Mouse (Mus musculus) left cerebral cortex, postnatal 36 days (tissue): Measurements from ENCODE around the gene Ell2. TPM values are rescaled to one million over a fixed set of nuclear protein-coding genes. Genes with fewer than 3 reads are reported as not detected.
A peak's percentile ranks its signal among the peaks of the same experiment; 100 is the strongest.

Source experiments
- DNase-seq, 2 experiments: peaks; one replicate each; pipeline ENCODE4 v3.0.0; 2021 to 2022; ENCODE audit warnings: low spot score in 2 of 2, mixed read lengths in 1 of 2
- intact Hi-C: fragments of 180-260 bp; cut with DNase I; formaldehyde crosslinking; loops from one replicate; pipeline ENCODE4 v1.15.1; 2025
- total RNA-seq, 2 experiments: library from RNA; stranded (reverse); gene quantifications; 2 replicates each; pipeline ENCODE4 v1.2.3; 2021

The Ell2 gene
- total RNA-seq, 2 experiments from 2014 or later, result 42.6 to 52.3 TPM

- DNase-seq, result no peak
- intact Hi-C loops, result no loop called here
These were observed 54.4 kb downstream of the Ell2 start for GRCm38 (mm10) chr13:75760859-75761548.

GRCm38 (mm10) chr13:75762759-75763158, 56.2 kb downstream of the Ell2 start:
- no peak for DNase-seq
- intact Hi-C loops, result no loop called here

DNA sequence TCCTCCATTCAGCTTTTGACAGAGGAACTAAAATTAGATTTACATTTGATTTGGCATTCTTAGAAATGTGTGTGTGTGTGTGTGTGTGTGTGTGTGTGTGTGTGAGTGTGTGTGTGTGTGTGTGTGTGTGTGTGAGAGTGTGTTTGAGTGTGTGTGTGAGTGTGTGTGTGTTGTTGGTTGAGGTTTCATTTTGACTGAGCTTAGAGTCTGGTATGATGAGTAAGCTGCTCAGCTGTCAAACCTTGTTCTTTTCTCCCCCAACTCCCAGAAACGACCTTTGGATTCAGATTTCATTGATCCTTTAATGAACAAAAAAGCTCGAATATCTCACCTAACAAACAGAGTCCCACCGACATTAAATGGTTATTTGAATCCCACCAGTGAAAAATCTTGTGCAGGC, 56.7 kb downstream of the Ell2 start:
- intact Hi-C loops, result no loop called here
- DNase-seq, result no peak

DNA sequence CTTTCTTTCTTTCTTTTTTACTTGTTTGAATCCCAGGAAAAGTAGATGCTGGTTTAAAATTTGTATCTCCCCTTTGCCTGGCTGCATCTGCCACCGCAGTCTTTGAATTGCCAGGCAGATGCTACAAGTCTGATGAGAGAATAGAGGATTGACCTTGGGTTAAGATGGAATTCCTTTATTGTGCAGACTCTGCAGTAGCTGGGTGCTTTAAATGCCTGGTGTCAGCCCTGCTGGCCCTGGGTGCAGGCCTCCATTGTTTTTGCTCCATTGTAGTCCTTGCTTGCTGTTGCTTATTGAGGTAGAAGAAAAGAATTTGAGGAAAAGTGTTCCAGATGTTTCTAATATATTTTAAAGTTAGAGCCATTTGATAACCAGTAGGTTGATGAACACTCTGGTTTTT, 59.2 kb downstream of the Ell2 start:
- DNase-seq, result no peak
- intact Hi-C loops, result no loop called here

DNA sequence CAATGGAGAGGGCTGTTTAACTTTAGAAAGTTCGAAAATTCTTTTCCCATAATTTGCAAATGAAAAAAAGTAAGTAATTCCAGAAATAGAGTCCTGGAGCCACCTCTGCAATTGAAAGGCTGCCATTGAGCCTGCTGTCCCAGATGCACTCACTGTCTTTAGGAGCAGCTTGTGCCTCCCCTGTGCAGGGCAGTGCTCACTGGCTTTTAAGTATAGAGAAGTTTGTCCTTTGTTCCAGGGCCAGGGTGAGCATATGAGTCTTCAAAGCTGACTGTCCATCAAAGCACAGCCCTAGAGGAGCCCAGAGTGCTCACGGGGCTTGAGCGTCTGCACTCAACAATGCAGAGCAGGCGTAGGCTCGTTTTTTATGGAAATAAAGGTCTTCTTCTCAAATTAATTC, 59.7 kb downstream of the Ell2 start:
- intact Hi-C loops, result no loop called here
- peak; percentile 24 to 36 for DNase-seq

DNA sequence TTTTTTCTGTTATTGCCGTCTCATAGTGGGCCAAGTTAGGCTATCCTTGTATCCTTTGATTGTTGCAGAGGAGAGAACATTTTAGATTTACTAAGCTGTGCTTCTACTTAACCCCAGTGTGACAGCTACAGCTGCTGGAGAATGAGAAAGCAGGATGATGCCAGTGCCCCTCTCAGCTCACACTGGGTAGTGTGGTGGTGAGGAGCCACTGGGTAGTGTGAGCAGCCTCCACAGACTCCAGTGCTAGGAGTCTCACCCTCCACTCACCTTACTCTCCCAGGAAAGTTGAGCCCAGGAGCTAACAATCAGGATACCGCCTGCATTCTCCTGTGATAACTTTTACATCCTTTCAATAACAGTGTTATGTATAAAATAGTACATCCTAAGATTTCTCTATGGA, 60.4 kb downstream of the Ell2 start:
- intact Hi-C loops, result no loop called here
- no peak for DNase-seq

DNA sequence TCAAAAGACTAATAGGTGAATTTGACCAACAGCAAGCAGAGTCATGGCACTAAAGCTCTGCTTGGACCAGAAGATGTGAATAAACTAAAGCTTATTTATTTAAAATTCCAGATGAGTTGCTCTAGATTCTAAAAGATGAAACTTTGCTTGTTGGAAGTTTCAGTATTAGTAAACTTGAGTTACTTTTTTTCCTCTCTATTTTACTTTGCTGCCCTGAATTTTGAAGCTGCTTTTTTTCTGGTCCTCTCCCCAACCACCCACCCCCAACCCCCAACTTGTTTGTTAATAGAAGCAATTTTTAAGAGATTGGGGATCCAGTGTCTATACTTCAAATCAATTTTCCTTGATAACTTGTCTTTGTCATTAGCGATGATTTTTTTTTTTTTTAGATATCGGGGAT, 64.2 kb downstream of the Ell2 start:
- no peak for DNase-seq
- intact Hi-C loops, result no loop called here

GRCm38 (mm10) chr13:75771404-75771803, 64.8 kb downstream of the Ell2 start:
- intact Hi-C loops, result no loop called here
- no peak for DNase-seq

- intact Hi-C loops, result no loop called here
- DNase-seq, result no peak
These were observed 65.6 kb downstream of the Ell2 start for GRCm38 (mm10) chr13:75771984-75772730.

DNA sequence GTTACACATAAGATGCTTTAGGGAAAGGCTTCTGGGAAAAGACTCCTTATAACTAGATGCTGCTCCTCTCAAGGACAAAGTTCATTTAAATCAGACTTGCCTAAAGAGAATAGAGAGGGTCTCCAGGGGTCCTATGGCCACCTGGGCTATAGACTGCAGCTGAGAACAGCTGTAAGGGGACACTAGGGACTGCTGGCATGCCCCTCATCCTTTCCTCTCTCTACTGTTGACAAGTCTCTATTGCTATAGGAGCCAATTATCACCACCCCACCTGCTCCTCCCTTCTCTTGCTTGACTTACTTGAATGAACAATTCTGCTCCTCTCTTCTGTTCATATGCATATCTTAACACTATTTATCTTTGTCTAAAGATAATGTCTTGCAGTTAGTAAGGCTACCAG, 69.4 kb downstream of the Ell2 start:
- DNase-seq, result no peak
- intact Hi-C loops, result no loop called here

DNA sequence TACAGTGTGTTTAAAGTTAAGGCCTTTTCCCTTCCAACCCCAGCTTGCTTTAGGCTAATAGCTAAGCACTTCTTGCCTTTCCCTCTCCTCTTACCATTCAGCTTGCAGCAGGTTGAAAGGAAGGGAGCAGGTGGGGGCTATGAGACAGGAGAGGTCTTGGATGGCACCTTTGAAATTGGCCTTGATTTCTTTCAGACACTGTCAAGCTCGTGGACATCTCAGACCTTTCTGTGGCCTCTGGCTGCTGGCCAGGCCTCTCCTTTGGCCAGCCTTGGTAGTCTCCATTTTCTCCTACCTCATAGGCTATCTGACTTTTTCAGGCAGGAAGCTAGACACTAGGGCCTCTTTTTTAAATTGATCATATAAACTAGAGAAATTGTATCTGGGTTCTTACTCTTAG, 70.1 kb downstream of the Ell2 start:
- intact Hi-C loops, result no loop called here
- no peak for DNase-seq

DNA sequence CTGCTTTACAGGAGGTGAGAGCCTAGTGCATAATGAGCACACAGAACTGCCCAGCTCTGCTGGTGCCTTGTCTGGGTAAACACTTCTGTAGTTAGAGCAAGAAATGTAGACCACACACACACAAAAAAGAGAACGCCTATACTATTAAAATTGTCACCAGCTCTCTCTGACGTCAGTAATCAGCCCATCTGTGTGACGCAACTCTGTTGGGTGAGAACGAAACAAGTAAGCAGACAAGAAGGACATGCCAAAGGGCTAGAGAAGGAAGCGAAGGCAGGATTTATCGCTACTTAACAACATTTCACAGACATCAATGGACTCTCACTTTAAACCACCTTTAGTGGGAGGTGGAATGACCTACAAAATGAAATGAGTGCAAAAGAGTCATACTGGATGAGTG, 71.6 kb downstream of the Ell2 start:
- intact Hi-C loops, result no loop called here
- DNase-seq, result no peak

- intact Hi-C loops, result no loop called here
- DNase-seq, result no peak
These were observed 72.6 kb downstream of the Ell2 start for GRCm38 (mm10) chr13:75779169-75779568.

DNA sequence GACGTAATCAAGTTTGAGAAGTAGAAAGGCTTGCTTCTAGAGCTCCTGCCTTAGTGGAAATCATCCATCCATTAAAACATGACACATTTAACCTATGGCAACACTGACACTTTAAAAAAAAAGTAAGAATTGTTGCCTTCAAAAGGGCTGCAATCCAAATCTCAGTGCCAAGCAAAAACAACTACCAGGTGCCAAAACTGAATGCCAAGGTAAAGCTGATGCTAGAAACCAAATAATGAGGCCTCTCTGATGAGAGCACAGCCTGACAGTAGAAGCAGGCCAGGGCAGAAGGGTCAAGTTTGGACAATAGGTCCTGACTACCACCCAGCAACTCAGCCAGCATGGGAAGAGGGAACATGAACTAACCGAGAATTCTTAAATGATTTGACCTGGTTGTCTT, 73.5 kb downstream of the Ell2 start:
- intact Hi-C loops, result no loop called here

DNA sequence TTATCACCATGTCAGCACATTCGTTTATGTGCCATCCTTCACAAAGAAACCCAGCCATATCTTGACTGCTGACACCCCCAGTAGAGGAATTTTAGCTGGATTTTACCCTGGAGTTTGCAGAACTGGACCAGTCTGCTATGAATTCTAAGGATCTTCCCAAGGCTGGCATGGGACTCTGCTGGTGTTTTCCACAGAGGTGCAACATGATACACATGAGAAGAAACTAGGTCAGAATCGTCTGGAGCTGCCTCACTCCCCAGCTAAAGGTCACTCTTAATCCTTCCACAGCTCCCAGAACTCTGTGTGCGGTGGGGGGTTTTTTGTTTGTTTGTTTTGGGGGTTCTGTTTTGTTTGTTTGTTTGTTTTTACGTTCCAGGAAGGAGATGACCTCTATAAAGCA, 79.2 kb downstream of the Ell2 start:
- intact Hi-C loops, result no loop called here
- DNase-seq, result no peak

More for the DNA sequence above, 73.5 kb downstream of the Ell2 start:
- no peak for DNase-seq

- no peak for DNase-seq
- intact Hi-C loops, result no loop called here
These were observed 79.7 kb downstream of the Ell2 start for GRCm38 (mm10) chr13:75786264-75786663.

DNA sequence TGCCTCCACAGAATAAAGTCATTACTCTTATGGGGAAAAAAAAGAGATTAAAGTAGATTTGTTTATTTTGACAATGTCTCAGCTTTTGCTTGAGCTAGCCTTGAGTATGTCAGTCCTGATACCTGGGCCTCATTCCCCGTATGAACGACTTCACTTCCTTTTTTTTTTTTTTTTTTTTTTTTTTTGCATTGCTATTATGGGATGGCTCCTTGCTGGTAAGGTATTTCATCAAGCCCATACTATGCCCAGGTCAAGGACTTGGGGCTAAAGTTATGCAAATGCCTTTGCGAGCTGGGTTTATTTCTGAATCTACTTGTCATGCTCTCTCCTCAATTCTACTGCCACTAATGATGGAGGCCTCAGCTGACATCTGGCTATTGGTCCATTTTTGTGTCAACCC, 80.8 kb downstream of the Ell2 start:
- intact Hi-C loops, result no loop called here
- no peak for DNase-seq

- intact Hi-C loops, result no loop called here
- DNase-seq, result no peak
These were observed 81.6 kb downstream of the Ell2 start for GRCm38 (mm10) chr13:75788178-75788577.

DNA sequence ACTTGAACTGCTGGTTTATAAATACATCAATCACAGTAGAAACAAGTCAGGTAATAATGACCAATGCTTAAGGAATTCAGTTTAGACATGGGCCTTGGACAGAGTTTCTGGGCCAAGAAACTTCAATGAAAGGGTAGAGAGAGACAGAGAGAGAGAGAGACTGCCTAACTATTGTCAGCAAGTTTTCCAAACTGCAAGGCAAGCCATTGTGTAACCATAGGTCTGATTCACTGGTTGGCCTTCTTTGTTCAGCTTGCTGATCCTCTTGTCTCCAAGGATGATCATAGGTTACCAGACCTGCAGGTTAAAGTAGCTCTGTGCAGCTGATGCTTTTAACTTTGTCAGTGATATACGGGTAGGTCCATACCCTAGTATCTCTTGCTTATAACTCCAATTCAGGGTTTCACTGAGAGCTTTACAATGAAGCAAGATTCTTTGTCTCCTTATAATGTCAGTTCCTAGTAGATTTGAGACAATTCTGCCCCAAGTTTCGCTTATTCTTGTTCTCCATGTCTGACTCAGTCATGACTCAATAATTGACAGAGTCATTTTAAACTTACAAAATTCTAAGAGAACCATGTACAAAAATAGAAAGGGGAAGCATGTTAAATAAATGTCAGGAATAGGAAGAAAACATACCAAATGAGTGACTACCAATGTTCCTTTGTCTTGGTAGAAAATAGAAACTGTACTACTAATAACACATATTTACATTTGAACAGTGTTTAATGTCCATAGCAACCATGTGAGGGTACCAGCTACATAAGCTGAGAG, 82.7 kb downstream of the Ell2 start:
- intact Hi-C loops, result no loop called here
- DNase-seq, result peak in 1 of 2 experiments; percentile 0

DNA sequence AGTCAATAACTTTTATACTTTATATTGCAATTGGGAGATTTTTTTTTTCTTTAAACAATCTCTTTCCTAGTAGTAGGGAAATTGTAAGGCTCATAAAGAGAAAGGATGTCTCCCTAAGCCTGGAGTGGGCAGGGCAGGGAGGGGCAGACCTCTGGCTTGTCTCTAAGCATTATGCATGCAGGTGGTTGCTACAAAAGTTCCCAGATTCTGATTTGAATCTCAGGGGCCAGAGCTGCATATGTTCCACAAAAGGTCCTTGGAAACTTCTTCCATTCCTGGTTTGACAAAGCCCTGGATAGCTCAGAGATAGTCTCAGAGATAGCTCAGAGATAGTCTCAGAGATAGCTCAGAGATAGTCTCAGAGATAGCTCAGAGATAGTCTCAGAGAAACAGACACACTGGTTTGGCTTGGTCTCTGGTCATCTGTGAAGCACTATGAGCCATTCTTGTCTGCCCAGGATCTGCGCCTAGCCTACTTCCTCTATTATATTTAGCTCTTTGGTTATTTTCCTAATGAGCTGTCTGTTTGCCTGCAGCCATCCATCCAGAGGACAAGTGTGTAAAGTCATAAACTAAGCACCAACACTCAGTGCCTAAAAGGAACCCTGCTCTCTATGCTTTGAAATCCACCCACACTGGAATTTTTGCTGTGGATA, 84.1 kb downstream of the Ell2 start:
- peak in 1 of 2 experiments; percentile 3 for DNase-seq
- intact Hi-C loops, result no loop called here
